Mouse (Mus musculus): ENCODE measurements around the gene Gm30191. TPM values are rescaled to one million over a fixed set of nuclear protein-coding genes. Genes with fewer than 3 reads are reported as not detected.
A peak's percentile ranks its signal among the peaks of the same experiment; 100 is the strongest.

The Gm30191 gene
- polyA plus RNA-seq, 1 experiment from 2014 or later = not detected

GRCm38 (mm10) chr4:134237582-134238278 lies 9.0 kb upstream of the Gm30191 start:
- Histone ChIP-seq H3K4me1 (replicated peaks; ENCODE audit: control insufficient read depth, insufficient read depth, low read length) (peaks cover 10% of the 10 kb centered on the region; the same call in 1 of the 2 replicates), H3K27me3 (ENCODE audit: control insufficient read depth, insufficient read depth, low read depth, low read length) (no peaks in the 10 kb centered on the region; the same call in 1 of the 2 replicates), H3K9ac (ENCODE audit: low read length) (peak overlapping the region; percentile 71), H3K27ac (ENCODE audit: low read length) (peak overlapping the region; percentile 54), H3K36me3 (ENCODE audit: control insufficient read depth, insufficient read depth, low read length) (no peaks in the 10 kb centered on the region), H3K4me3 (ENCODE audit: low read length) (peak overlapping the region; percentile 56), H3K9me3 (ENCODE audit: control insufficient read depth, low read length) (no peaks in the 10 kb centered on the region), H3K4me2 (ENCODE audit: low read depth, low read length) (peak overlapping the region; percentile 51)
- peak; percentile 60 for ATAC-seq (ENCODE audit: low read depth)
- 14% methylated on average over 18 of the region's 19 CpGs for WGBS

GRCm38 (mm10) chr4:134238279-134238651 lies 8.5 kb upstream of the Gm30191 start, which contains the start of gene Cnksr1:
TSS of gene Cnksr1 (minus strand) at chr4:134238399.
- 1% methylated on average over 18 of the region's 18 CpGs for WGBS
- Histone ChIP-seq H3K36me3 (ENCODE audit: control insufficient read depth, insufficient read depth, low read length) (no peaks in the 10 kb centered on the region), H3K4me1 (replicated peaks; ENCODE audit: control insufficient read depth, insufficient read depth, low read length) (peaks cover 10% of the 10 kb centered on the region; the same call in 1 of the 2 replicates), H3K9me3 (ENCODE audit: control insufficient read depth, low read length) (no peaks in the 10 kb centered on the region), H3K4me2 (ENCODE audit: low read depth, low read length) (peak within 1 kb of the TSS; percentile 51), H3K27me3 (ENCODE audit: control insufficient read depth, insufficient read depth, low read depth, low read length) (no peaks in the 10 kb centered on the region; the same call in 1 of the 2 replicates), H3K9ac (ENCODE audit: low read length) (peak within 1 kb of the TSS; percentile 71), H3K27ac (ENCODE audit: low read length) (peak within 1 kb of the TSS; percentile 54), H3K4me3 (ENCODE audit: low read length) (peak within 1 kb of the TSS; percentile 56)
- peak; percentile 97 for ATAC-seq (ENCODE audit: low read depth)

GRCm38 (mm10) chr4:134238686-134239085 lies 8.0 kb upstream of the Gm30191 start:
- no peaks in the 10 kb centered on the region for H3K36me3 ChIP-seq (ENCODE audit: control insufficient read depth, insufficient read depth, low read length)
- 10% methylated on average over 10 of the region's 10 CpGs for WGBS
- H3K27me3 ChIP-seq (ENCODE audit: control insufficient read depth, insufficient read depth, low read depth, low read length) = no peaks in the 10 kb centered on the region; the same call in 1 of the 2 replicates
- H3K9me3 ChIP-seq (ENCODE audit: control insufficient read depth, low read length) = no peaks in the 10 kb centered on the region
- peak overlapping the region; percentile 56 for H3K4me3 ChIP-seq (ENCODE audit: low read length)
- peak overlapping the region; percentile 15 for H3K27ac ChIP-seq (ENCODE audit: low read length)
- peak overlapping the region; percentile 51 for H3K4me2 ChIP-seq (ENCODE audit: low read depth, low read length)
- H3K4me1 ChIP-seq (replicated peaks; ENCODE audit: control insufficient read depth, insufficient read depth, low read length) = peaks cover 10% of the 10 kb centered on the region; the same call in 1 of the 2 replicates
- peak overlapping the region; percentile 23; the same call in 1 of the 2 replicates for H3K9ac ChIP-seq (ENCODE audit: low read length)
- ATAC-seq (ENCODE audit: low read depth) = peak; percentile 4; the same call in 1 of the 2 replicates

GRCm38 (mm10) chr4:134243516-134244250 lies 3.1 kb upstream of the Gm30191 start, which contains the start of gene E130218I03Rik:
TSS of gene E130218I03Rik (plus strand) at chr4:134243662.
- Histone ChIP-seq H3K9me3 (ENCODE audit: control insufficient read depth, low read length) (no peaks in the 10 kb centered on the region), H3K36me3 (ENCODE audit: control insufficient read depth, insufficient read depth, low read length) (no peaks in the 10 kb centered on the region), H3K9ac (ENCODE audit: low read length) (no peak within 1 kb of the TSS), H3K27me3 (ENCODE audit: control insufficient read depth, insufficient read depth, low read depth, low read length) (peaks cover 11% of the 10 kb centered on the region), H3K4me1 (replicated peaks; ENCODE audit: control insufficient read depth, insufficient read depth, low read length) (peaks cover 13% of the 10 kb centered on the region), H3K27ac (ENCODE audit: low read length) (no peak within 1 kb of the TSS), H3K4me2 (ENCODE audit: low read depth, low read length) (peak within 1 kb of the TSS; percentile 82), H3K4me3 (ENCODE audit: low read length) (0 out of 2 replicates have a peak within 1 kb of the TSS, but pooled peaks have one; percentile 88)
- WGBS = 88% methylated on average over 17 of the region's 17 CpGs
- ATAC-seq (ENCODE audit: low read depth) = no peak

GRCm38 (mm10) chr4:134245148-134245843 lies 1.4 kb upstream of the Gm30191 start, which contains the start of gene Zfp593:
TSS of gene Zfp593 (minus strand) at chr4:134245592.
- no peaks in the 10 kb centered on the region for H3K36me3 ChIP-seq (ENCODE audit: control insufficient read depth, insufficient read depth, low read length)
- no peak within 1 kb of the TSS for H3K27ac ChIP-seq (ENCODE audit: low read length)
- H3K27me3 ChIP-seq (ENCODE audit: control insufficient read depth, insufficient read depth, low read depth, low read length) = peaks cover 22% of the 10 kb centered on the region
- peak; percentile 84 for ATAC-seq (ENCODE audit: low read depth)
- H3K9me3 ChIP-seq (ENCODE audit: control insufficient read depth, low read length) = no peaks in the 10 kb centered on the region
- peak within 1 kb of the TSS; percentile 86 for H3K9ac ChIP-seq (ENCODE audit: low read length)
- H3K4me3 ChIP-seq (ENCODE audit: low read length) = peak within 1 kb of the TSS; percentile 88
- WGBS = under 1% methylated on average over 59 of the region's 60 CpGs
- H3K4me1 ChIP-seq (replicated peaks; ENCODE audit: control insufficient read depth, insufficient read depth, low read length) = peaks cover 15% of the 10 kb centered on the region
- H3K4me2 ChIP-seq (ENCODE audit: low read depth, low read length) = peak within 1 kb of the TSS; percentile 82

GRCm38 (mm10) chr4:134246256-134246655 lies 479 bp upstream of the Gm30191 start:
- H3K27me3 ChIP-seq (ENCODE audit: control insufficient read depth, insufficient read depth, low read depth, low read length) = peaks cover 31% of the 10 kb centered on the region
- no peak overlapping the region for H3K4me3 ChIP-seq (ENCODE audit: low read length)
- H3K4me1 ChIP-seq (replicated peaks; ENCODE audit: control insufficient read depth, insufficient read depth, low read length) = peaks cover 20% of the 10 kb centered on the region
- ATAC-seq (ENCODE audit: low read depth) = no peak
- no peak overlapping the region; the same call in 1 of the 2 replicates for H3K9ac ChIP-seq (ENCODE audit: low read length)
- no peak overlapping the region for H3K27ac ChIP-seq (ENCODE audit: low read length)
- no peaks in the 10 kb centered on the region for H3K9me3 ChIP-seq (ENCODE audit: control insufficient read depth, low read length)
- no peaks in the 10 kb centered on the region for H3K36me3 ChIP-seq (ENCODE audit: control insufficient read depth, insufficient read depth, low read length)
- no peak overlapping the region for H3K4me2 ChIP-seq (ENCODE audit: low read depth, low read length)
- 41% methylated on average over 4 of the region's 4 CpGs for WGBS

GRCm38 (mm10) chr4:134249651-134250050 lies 2.9 kb downstream of the Gm30191 start:
- H3K9me3 ChIP-seq (ENCODE audit: control insufficient read depth, low read length) = no peaks in the 10 kb centered on the region
- no peak overlapping the region for H3K27ac ChIP-seq (ENCODE audit: low read length)
- peak overlapping the region; percentile 57 for H3K9ac ChIP-seq (ENCODE audit: low read length)
- WGBS = under 1% methylated on average over 30 of the region's 30 CpGs
- peaks cover 59% of the 10 kb centered on the region for H3K27me3 ChIP-seq (ENCODE audit: control insufficient read depth, insufficient read depth, low read depth, low read length)
- peaks cover 33% of the 10 kb centered on the region for H3K4me1 ChIP-seq (replicated peaks; ENCODE audit: control insufficient read depth, insufficient read depth, low read length)
- H3K36me3 ChIP-seq (ENCODE audit: control insufficient read depth, insufficient read depth, low read length) = no peaks in the 10 kb centered on the region
- H3K4me2 ChIP-seq (ENCODE audit: low read depth, low read length) = peak overlapping the region; percentile 86
- peak; percentile 67 for ATAC-seq (ENCODE audit: low read depth)
- peak overlapping the region; percentile 51 for H3K4me3 ChIP-seq (ENCODE audit: low read length)

- Histone ChIP-seq H3K27ac (ENCODE audit: low read length) (no peak overlapping the region), H3K9ac (ENCODE audit: low read length) (peak overlapping the region; percentile 57), H3K9me3 (ENCODE audit: control insufficient read depth, low read length) (no peaks in the 10 kb centered on the region), H3K4me3 (ENCODE audit: low read length) (peak overlapping the region; percentile 51), H3K4me2 (ENCODE audit: low read depth, low read length) (peak overlapping the region; percentile 86), H3K36me3 (ENCODE audit: control insufficient read depth, insufficient read depth, low read length) (no peaks in the 10 kb centered on the region), H3K27me3 (ENCODE audit: control insufficient read depth, insufficient read depth, low read depth, low read length) (peaks cover 61% of the 10 kb centered on the region), H3K4me1 (replicated peaks; ENCODE audit: control insufficient read depth, insufficient read depth, low read length) (peaks cover 30% of the 10 kb centered on the region)
- ATAC-seq (ENCODE audit: low read depth) = no peak
- 17% methylated on average over 27 of the region's 27 CpGs for WGBS
Measured at GRCm38 (mm10) chr4:134250116-134250929, 3.6 kb downstream of the Gm30191 start.

Measured in lung, embryonic 16.5 days (tissue).